Mouse (Mus musculus): ENCODE measurements around the gene Trim31.

- TF ChIP-seq CTCF (IDR thresholded peaks at IDR 0.05; ENCODE audit: insufficient read depth, low read length): no peak
- TF ChIP-seq POLR2A (IDR thresholded peaks at IDR 0.05; ENCODE audit: borderline replicate concordance, extremely low read depth, low read depth, low read length): peak; percentile 82; the same call in 1 of the 2 replicates
These were observed 45.0 kb downstream of the Trim31 start, which contains the start of gene Rnf39 for GRCm38 (mm10) chr17:36942791-36943471.

All from lung, adult 2 months (tissue).